Mouse (Mus musculus): ENCODE measurements around the gene Ppt2.

Gene Ppt2

GRCm38 (mm10) chr17:34627943-34628643 lies at the start of gene Ppt2:
TSS of gene Ppt2 (minus strand) at chr17:34628510.
- DNase-seq (ENCODE audit: extremely low spot score, low read depth, low spot score), result no peak

GRCm38 (mm10) chr17:34676671-34677070 lies 48.4 kb upstream of the Ppt2 start:
- DNase-seq (ENCODE audit: extremely low spot score, low read depth, low spot score), result no peak

- no peak for DNase-seq (ENCODE audit: extremely low spot score, low read depth, low spot score)
These were observed 47.8 kb upstream of the Ppt2 start for GRCm38 (mm10) chr17:34676093-34676460.

GRCm38 (mm10) chr17:34675205-34676092 lies 47.1 kb upstream of the Ppt2 start:
- DNase-seq (ENCODE audit: extremely low spot score, low read depth, low spot score), result no peak

GRCm38 (mm10) chr17:34674524-34675204 lies 46.4 kb upstream of the Ppt2 start:
- no peak for DNase-seq (ENCODE audit: extremely low spot score, low read depth, low spot score)

GRCm38 (mm10) chr17:34673139-34673538 lies 44.8 kb upstream of the Ppt2 start:
- DNase-seq (ENCODE audit: extremely low spot score, low read depth, low spot score), result no peak

- DNase-seq (ENCODE audit: extremely low spot score, low read depth, low spot score), result no peak
These were observed 44.0 kb upstream of the Ppt2 start for GRCm38 (mm10) chr17:34672246-34672792.

- no peak for DNase-seq (ENCODE audit: extremely low spot score, low read depth, low spot score)
These were observed 43.1 kb upstream of the Ppt2 start for GRCm38 (mm10) chr17:34671151-34672066.

- no peak for DNase-seq (ENCODE audit: extremely low spot score, low read depth, low spot score)
These were observed 41.9 kb upstream of the Ppt2 start, which contains the start of gene Tnxb for GRCm38 (mm10) chr17:34670235-34670634. TSS of gene Tnxb (plus strand) at chr17:34670535.

- DNase-seq (ENCODE audit: extremely low spot score, low read depth, low spot score), result no peak
These were observed 36.2 kb upstream of the Ppt2 start for GRCm38 (mm10) chr17:34664472-34664871.

- DNase-seq (ENCODE audit: extremely low spot score, low read depth, low spot score), result no peak
These were observed 35.2 kb upstream of the Ppt2 start for GRCm38 (mm10) chr17:34663558-34663957.

- DNase-seq (ENCODE audit: extremely low spot score, low read depth, low spot score), result no peak
These were observed 34.7 kb upstream of the Ppt2 start for GRCm38 (mm10) chr17:34662978-34663377.

GRCm38 (mm10) chr17:34662468-34662867 lies 34.2 kb upstream of the Ppt2 start:
- DNase-seq (ENCODE audit: extremely low spot score, low read depth, low spot score), result no peak

GRCm38 (mm10) chr17:34661121-34661591 lies 32.8 kb upstream of the Ppt2 start:
- no peak for DNase-seq (ENCODE audit: extremely low spot score, low read depth, low spot score)

GRCm38 (mm10) chr17:34660259-34660820 lies 32.0 kb upstream of the Ppt2 start:
- no peak for DNase-seq (ENCODE audit: extremely low spot score, low read depth, low spot score)

GRCm38 (mm10) chr17:34659897-34660214 lies 31.5 kb upstream of the Ppt2 start:
- no peak for DNase-seq (ENCODE audit: extremely low spot score, low read depth, low spot score)

GRCm38 (mm10) chr17:34659181-34659896 lies 31.0 kb upstream of the Ppt2 start:
- DNase-seq (ENCODE audit: extremely low spot score, low read depth, low spot score), result no peak

- DNase-seq (ENCODE audit: extremely low spot score, low read depth, low spot score), result no peak
These were observed 30.3 kb upstream of the Ppt2 start for GRCm38 (mm10) chr17:34658591-34658990.

- no peak for DNase-seq (ENCODE audit: extremely low spot score, low read depth, low spot score)
These were observed 29.8 kb upstream of the Ppt2 start for GRCm38 (mm10) chr17:34658145-34658544.

Measured in hindlimb bud, embryonic 11.5 days (tissue).